Comparison of ENCODE assay signal across 8 mouse cellular contexts in genomic region chr8:126565954-126566445, GRCm38 (mm10). TPM values are rescaled to one million over a fixed set of nuclear protein-coding genes. Genes with fewer than 3 reads are reported as not detected.
DNase-seq lines count a peak whose midpoint lies in the region; ATAC-seq and TF ChIP-seq lines count a peak whose summit lies in the region.

No protein-coding gene starts in this region.

- peak overlapping the region; percentile 97 for H3K27ac ChIP-seq in gastrocnemius, adult 2 months
- H3K27ac ChIP-seq in hindbrain, embryonic 12.5 days = peak overlapping the region; percentile 82

- no peak overlapping the region for H3K9ac ChIP-seq in hindbrain, embryonic 12.5 days

- H3K4me3 ChIP-seq in lung, adult 2 months (replicated peaks; ENCODE audit: extremely low read depth, low read depth, low read length) = no peak overlapping the region
- peak overlapping the region; percentile 65 for H3K4me3 ChIP-seq in gastrocnemius, adult 2 months
- no peak overlapping the region for H3K4me3 ChIP-seq in hindbrain, embryonic 12.5 days

- H3K27me3 ChIP-seq in hindbrain, embryonic 12.5 days = no peaks in the 10 kb centered on the region

- no peak for ATAC-seq in hindbrain, embryonic 12.5 days (ENCODE audit: low FRiP score)
- ATAC-seq in megakaryocyte progenitor cell, adult 5-6 weeks (replicated peaks; ENCODE audit: poor library complexity) = peak; percentile 60

- TF ChIP-seq CTCF in lung, adult 2 months (IDR thresholded peaks at IDR 0.05; ENCODE audit: insufficient read depth, low read length) = no peak
- no peak; the same call in 1 of the 2 replicates for TF ChIP-seq CTCF in gastrocnemius, adult 2 months (IDR thresholded peaks at IDR 0.05)

- peak overlapping the region; percentile 19; the same call in 1 of the 2 replicates for H3K4me2 ChIP-seq in hindbrain, embryonic 12.5 days (replicated peaks)

- no peaks in the 10 kb centered on the region for H3K36me3 ChIP-seq in hindbrain, embryonic 12.5 days

- no peak for TF ChIP-seq POLR2A in lung, adult 2 months (IDR thresholded peaks at IDR 0.05; ENCODE audit: borderline replicate concordance, extremely low read depth, low read depth, low read length)

- intact Hi-C loops in gastrocnemius, adult 2 months (cut with DNase I) = loop anchor here (2.0 to 5.0 kb wide), 4 partner anchors 29 to 356 kb away; no protein-coding TSS in a partner anchor

- no peaks in the 10 kb centered on the region for H3K9me3 ChIP-seq in hindbrain, embryonic 12.5 days (replicated peaks)

- 39% methylated on average over 6 of the region's 6 CpGs for WGBS in lung, adult 2 months
- WGBS in hindbrain, embryonic 12.5 days = 59% methylated on average over 6 of the region's 6 CpGs

- peaks cover 17% of the 10 kb centered on the region for H3K4me1 ChIP-seq in lung, adult 2 months (ENCODE audit: control insufficient read depth, insufficient read depth, low read length)
- H3K4me1 ChIP-seq in hindbrain, embryonic 12.5 days = peaks cover 42% of the 10 kb centered on the region

- DNase-seq in lung, adult 18-20 months = peak; percentile 60 to 66
- no peak for DNase-seq in lung, adult 2 months
- peak; percentile 90 for DNase-seq in gastrocnemius, adult 2 months
- DNase-seq in MN1 (ENCODE audit: low spot score) = no peak
- DNase-seq in embryo, embryonic 10 days (ENCODE audit: low spot score) = no peak
- no peak for DNase-seq in urinary bladder, adult 18-20 months (ENCODE audit: low spot score in 2 of 2)

RNA-seq across cellular contexts. Expression of gene Irf2bp2, which starts 27.8 kb away (rescaled TPM):
- polyA plus RNA-seq in lung, adult 2 months (2012; rRNA removed) = 81.2 and 127 TPM in 2 replicates
- total RNA-seq in gastrocnemius, adult 2 months (2021) = 10 to 100 TPM; 28.6 to 81.6 TPM
- polyA plus RNA-seq in hindbrain, embryonic 12.5 days (2016; fragmentation: Nextera tagmentation; extraction: Ambion mirVana) = 8.8 and 9.6 TPM in 2 replicates
- 109 and 114 TPM in 2 replicates for total RNA-seq in megakaryocyte progenitor cell, adult 5-6 weeks (2015)
- 95.7 and 110 TPM in 2 replicates for total RNA-seq in megakaryocyte progenitor cell, adult 5-6 weeks (2017)

Comparison
In these comparisons a context has a peak if more than half of its experiments do, and no peak if none do; other contexts are left out.
1. DNase-seq: peak in lung, adult 18-20 months (2 of 2) and gastrocnemius, adult 2 months (single experiment); none in lung, adult 2 months (single experiment), MN1 (single experiment), embryo, embryonic 10 days (single experiment) and urinary bladder, adult 18-20 months (0 of 2).